ENCODE assay signal across 9 mouse cellular contexts in the genomic region with DNA sequence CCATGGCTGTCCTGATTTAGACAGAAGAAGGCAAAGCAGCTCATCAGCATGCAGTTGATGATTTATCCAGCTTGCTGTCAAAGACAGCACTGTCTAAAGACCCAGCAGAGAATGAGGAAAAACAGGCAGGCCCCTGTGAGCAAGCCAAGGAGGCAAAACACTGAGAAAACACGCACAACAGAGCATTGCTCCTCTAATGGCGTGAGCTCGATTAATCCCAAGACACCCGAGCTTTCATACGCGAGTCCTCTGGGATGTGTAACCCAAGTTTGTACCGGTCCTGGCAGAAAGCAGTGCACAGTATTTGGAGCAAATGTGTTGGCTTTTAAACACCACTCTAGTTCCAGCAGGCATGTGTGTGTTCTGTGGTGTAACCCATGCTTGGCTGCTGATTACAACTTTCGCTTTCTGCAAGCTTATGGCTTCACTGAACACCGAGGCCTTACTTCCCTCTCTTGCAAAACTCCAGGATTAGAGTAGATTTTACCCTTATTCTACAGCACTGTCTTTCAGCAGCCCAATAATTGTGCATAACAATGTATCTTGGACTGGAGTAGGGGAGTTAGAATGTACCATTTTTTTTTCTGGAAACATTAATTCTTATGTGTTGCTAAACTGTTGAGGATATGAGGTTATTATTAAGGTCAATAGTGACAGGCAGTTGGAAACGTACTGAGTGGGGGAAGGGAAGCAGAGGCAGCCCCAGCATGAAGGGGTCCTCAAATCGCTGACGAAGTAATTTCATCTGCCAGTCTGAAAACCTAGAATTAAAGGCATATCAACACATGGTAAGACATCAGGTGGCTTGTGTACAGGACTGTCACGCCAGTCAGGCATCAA. TPM values are rescaled to one million over a fixed set of nuclear protein-coding genes. Genes with fewer than 3 reads are reported as not detected.
DNase-seq lines count a peak whose midpoint lies in the region; ATAC-seq and TF ChIP-seq lines count a peak whose summit lies in the region.
"Had no signal": no experiment of that assay in that cellular context is flagged by ENCODE, and none has a peak within 500 bp of the region (broad histone marks: within the 10 kb centered on the region; RNA-seq: fewer than 3 reads in every experiment).

No protein-coding gene starts in this region.

- H3K9ac ChIP-seq in intestine, embryonic 14.5 days (ENCODE audit: low read length) = no peak overlapping the region
- no peak overlapping the region for H3K9ac ChIP-seq in intestine, postnatal 0 days (ENCODE audit: low read depth, low read length)

- no peaks in the 10 kb centered on the region; the same call in 1 of the 2 replicates for H3K4me1 ChIP-seq in intestine, embryonic 14.5 days (replicated peaks; ENCODE audit: control insufficient read depth, insufficient read depth, low read length)
- H3K4me1 ChIP-seq in intestine, postnatal 0 days (replicated peaks; ENCODE audit: control insufficient read depth, insufficient read depth, low read length) = no peaks in the 10 kb centered on the region
- no peaks in the 10 kb centered on the region for H3K4me1 ChIP-seq in cerebellum, adult 2 months (ENCODE audit: control insufficient read depth, insufficient read depth, low read length)

- no peak overlapping the region for H3K4me3 ChIP-seq in intestine, embryonic 14.5 days (ENCODE audit: low read depth, low read length)
- no peak overlapping the region for H3K4me3 ChIP-seq in intestine, postnatal 0 days (ENCODE audit: low read depth, low read length)
- H3K4me3 ChIP-seq in cerebellum, adult 2 months (replicated peaks; ENCODE audit: insufficient read depth, low read depth, low read length) = no peak overlapping the region

- H3K36me3 ChIP-seq in intestine, embryonic 14.5 days (ENCODE audit: control insufficient read depth, insufficient read depth, low read length) = no peaks in the 10 kb centered on the region
- no peaks in the 10 kb centered on the region for H3K36me3 ChIP-seq in intestine, postnatal 0 days (ENCODE audit: control insufficient read depth, insufficient read depth)

- 50% methylated on average over 13 of the region's 13 CpGs for WGBS in intestine, embryonic 14.5 days
- WGBS in intestine, postnatal 0 days = 56% methylated on average over 13 of the region's 13 CpGs
- WGBS in cerebellum, adult 2 months = 28% methylated on average over 13 of the region's 13 CpGs

- peak overlapping the region; percentile 6; the same call in 1 of the 2 replicates for H3K4me2 ChIP-seq in intestine, embryonic 14.5 days (ENCODE audit: low read length)
- no peak overlapping the region for H3K4me2 ChIP-seq in intestine, postnatal 0 days (replicated peaks; ENCODE audit: low read depth)

- TF ChIP-seq CTCF in intestine, postnatal 0 days (IDR thresholded peaks at IDR 0.05; ENCODE audit: low read depth) = no peak
- TF ChIP-seq CTCF in cerebellum, adult 2 months (IDR thresholded peaks at IDR 0.05; ENCODE audit: borderline replicate concordance, insufficient read depth, low read depth, low read length) = no peak

- no peak overlapping the region; the same call in 1 of the 2 replicates for H3K27ac ChIP-seq in intestine, embryonic 14.5 days (ENCODE audit: low read depth)
- no peak overlapping the region for H3K27ac ChIP-seq in intestine, postnatal 0 days (ENCODE audit: low read depth, low read length)
- peak overlapping the region; percentile 37; the same call in 1 of the 2 replicates for H3K27ac ChIP-seq in cerebellum, adult 2 months (ENCODE audit: insufficient read depth, low read length)

- H3K27me3 ChIP-seq in intestine, embryonic 14.5 days (replicated peaks; ENCODE audit: control insufficient read depth, insufficient read depth, low read length) = no peaks in the 10 kb centered on the region
- H3K27me3 ChIP-seq in intestine, postnatal 0 days (replicated peaks; ENCODE audit: control insufficient read depth, insufficient read depth, low read length) = no peaks in the 10 kb centered on the region
- no peaks in the 10 kb centered on the region for H3K27me3 ChIP-seq in cerebellum, adult 2 months (ENCODE audit: control insufficient read depth, insufficient read depth, low read length)
- H3K27me3 ChIP-seq: Patski had no signal

- no peak for ATAC-seq in intestine, embryonic 14.5 days (replicated peaks; ENCODE audit: low FRiP score, low TSS enrichment, low read depth)
- no peak for ATAC-seq in intestine, postnatal 0 days
- peak; percentile 52 for ATAC-seq in megakaryocyte progenitor cell, adult 5-6 weeks (replicated peaks; ENCODE audit: poor library complexity)
- ATAC-seq: Patski had no signal

- TF ChIP-seq POLR2A in cerebellum, adult 2 months (IDR thresholded peaks at IDR 0.05; ENCODE audit: borderline replicate concordance, insufficient read depth, low read length) = no peak

- H3K9me3 ChIP-seq in intestine, embryonic 14.5 days (ENCODE audit: control insufficient read depth, low read length) = no peaks in the 10 kb centered on the region
- H3K9me3 ChIP-seq in intestine, postnatal 0 days (ENCODE audit: control insufficient read depth) = no peaks in the 10 kb centered on the region

- peak; percentile 58 for DNase-seq in intestine, embryonic 14.5 days (ENCODE audit: low spot score)
- DNase-seq in cerebellum, adult 2 months = peak; percentile 17 to 35
- DNase-seq in heart, adult 8-10 months (ENCODE audit: low spot score) = peak; percentile 44
- peak; percentile 53 to 59 for DNase-seq in layer of hippocampus, postnatal 10 days (ENCODE audit: low spot score in 2 of 2)
- peak; percentile 19 for DNase-seq in telencephalon, adult 2 months (ENCODE audit: low read depth, low spot score)
- no peak for DNase-seq in urinary bladder, adult 2 months (ENCODE audit: low spot score)

RNA-seq across cellular contexts. Expression of gene Skap2, which starts 52.0 kb away (rescaled TPM):
- 36.9 and 43.9 TPM in 2 replicates for polyA plus RNA-seq in intestine, embryonic 14.5 days (2014; fragmentation: Nextera tagmentation; extraction: Ambion mirVana)
- 40.3 and 45.4 TPM in 2 replicates for polyA plus RNA-seq in intestine, postnatal 0 days (2015; fragmentation: Nextera tagmentation; extraction: Ambion mirVana)
- polyA plus RNA-seq in cerebellum, adult 2 months (2012; rRNA removed) = 13.7 and 19.2 TPM in 2 replicates
- 10 to 100 TPM in 3 of 4 experiments, 1 to 10 TPM in 1; 8.8 to 12.2 (median 11.0) TPM for total RNA-seq in heart, adult 8-10 months (2022)
- total RNA-seq in layer of hippocampus, postnatal 10 days (2021) = 10 to 100 TPM in 1 of 2 experiments, 1 to 10 TPM in 1; 9.8 to 10.7 TPM
- total RNA-seq in megakaryocyte progenitor cell, adult 5-6 weeks (2015) = 96.8 and 103 TPM in 2 replicates
- total RNA-seq in megakaryocyte progenitor cell, adult 5-6 weeks (2017) = 139 and 181 TPM in 2 replicates
- polyA plus RNA-seq in urinary bladder, adult 2 months (2012; rRNA removed) = 22.6 and 26.0 TPM in 2 replicates
